Mouse (Mus musculus) MN1 (cell line): ENCODE measurements around the gene Aph1a.
"Not testable (repeated sequence)": the region's sequence is repeated elsewhere in the genome, so short reads cannot be mapped to it uniquely, and the experiment has no call there.

Experiments
- DNase-seq: peaks from one replicate; pipeline ENCODE4 v3.0.0-alpha.2; 2016; ENCODE audit warnings: low spot score

The Aph1a gene

DNA sequence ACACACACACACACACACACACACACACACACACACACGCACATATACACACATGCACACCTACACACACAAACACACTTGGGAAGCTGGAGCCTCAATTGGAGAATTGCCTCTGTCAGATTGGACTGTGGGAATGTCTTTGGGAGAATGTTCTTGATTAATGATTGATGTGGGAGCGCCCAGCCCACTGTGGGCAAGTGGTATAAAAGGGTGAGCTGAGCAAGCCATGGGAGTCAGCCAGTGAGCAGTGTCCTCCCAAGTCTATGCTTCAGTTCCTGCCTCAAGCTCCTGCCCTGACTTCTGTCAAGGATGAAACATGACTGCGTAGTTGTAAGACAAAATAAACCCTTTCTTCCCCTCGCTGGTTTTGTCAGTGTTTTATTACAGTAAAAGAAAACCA, 6.2 kb upstream of the Aph1a start:
- DNase-seq: no peak

DNA sequence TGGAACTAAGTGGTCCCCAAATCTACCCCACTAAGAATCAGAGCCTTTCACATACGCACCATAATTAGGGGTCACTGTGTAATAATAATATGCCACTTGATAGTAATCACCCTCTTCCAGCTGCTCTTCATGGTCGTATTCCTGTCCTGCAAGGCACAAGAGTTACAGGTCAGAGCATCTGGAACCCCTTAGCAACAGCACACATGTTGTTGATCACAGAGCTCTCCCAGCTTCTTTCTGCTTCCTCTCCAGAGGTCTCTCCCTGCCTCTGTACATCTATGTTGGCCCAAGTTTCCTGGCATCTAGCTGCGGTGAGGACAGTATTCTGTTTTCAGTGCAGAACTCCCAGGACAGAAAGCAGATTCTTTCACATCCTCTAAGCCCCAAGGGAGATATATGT, 4.1 kb upstream of the Aph1a start:
- no peak for DNase-seq

DNA sequence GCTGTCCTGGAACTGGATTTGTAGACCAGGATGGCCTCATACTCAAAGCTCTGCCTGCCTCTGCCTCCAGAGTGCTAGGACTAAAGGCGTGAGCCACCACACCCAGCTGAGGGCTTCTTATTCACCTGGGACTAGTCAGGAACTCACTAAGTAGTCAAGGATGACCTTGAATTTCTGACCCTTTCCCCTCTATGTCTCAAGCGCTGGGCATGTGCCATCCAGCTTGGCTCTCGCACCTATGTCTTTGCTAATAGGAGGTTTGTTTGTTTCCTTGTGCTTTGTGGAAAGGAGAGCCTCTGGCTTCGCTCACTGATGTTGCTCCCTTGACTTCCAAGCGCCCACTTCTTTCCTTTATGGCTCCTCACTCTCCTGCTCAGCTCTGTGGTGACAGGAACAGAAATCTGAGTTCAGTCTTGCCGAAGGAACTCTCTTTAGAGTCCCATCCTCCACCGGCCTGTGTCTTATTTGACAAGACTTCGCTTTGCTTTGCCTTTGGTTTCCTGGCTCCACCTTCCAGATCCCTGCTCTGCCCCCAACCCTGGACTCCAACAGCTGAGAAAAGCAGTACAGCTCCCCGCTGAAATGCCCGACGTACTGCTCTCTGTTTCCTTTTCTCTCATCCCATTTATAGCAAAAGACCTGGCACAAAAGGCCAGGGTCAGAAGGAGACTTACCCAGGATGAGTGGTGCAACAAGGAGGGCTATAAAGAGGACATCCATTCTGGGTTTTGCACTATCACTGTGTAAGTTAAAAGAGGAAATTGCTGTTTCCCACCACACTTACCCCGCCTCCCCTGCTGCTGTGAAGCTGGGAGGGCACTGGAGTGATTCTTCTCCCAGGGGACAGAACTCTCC, 2.3 kb upstream of the Aph1a start, which contains the start of gene BC028528:
Gene BC028528 (minus strand): TSS at position 795 of the 855 bp plus-strand sequence.
- DNase-seq: peak; percentile 82

DNA sequence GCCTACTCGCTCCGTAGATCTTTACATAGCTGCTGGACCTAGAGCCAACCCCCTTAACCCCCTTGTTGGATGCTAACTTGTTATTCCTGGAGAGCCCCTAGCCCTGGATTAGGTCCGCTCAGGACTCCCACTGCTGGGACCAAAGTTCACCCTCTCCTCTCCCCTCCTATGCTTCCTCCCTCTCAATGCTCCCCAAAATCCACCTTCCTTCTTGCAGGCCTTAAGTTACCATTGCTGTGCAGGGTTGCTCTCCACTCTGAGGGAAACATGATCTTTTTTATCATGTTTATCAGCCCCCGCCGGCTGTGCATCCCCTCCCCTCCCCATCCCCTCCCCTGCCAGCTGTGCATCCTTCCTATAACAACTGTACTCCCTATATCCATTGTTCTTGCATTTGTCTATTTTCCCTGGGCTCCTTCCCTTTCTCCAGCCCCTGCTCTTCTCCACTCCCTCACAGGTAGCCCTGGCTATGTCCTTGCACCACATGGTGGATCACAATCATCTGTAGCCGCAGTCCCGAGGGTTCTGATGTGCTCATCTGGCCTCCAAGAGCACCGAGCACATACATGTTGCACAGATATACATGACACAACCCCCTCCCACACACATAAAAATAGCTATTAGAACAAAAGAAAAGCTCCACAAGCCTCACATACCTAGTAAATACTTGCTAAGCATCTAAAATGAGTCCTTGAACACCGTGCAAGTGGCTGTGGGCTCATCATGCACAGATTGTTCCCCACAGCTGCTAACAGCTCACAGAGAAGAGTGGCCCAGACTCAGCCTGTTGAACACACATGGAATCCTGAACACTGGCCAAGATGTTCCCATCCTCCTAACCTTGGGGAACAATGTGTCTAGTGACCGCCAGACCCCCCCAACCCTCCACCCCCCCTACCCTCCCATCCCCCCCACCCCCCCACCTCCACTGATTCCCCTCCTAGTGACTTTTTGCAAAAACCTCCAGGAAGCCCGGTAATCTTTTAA, 1.4 kb upstream of the Aph1a start:
- DNase-seq: peak; percentile 38

DNA sequence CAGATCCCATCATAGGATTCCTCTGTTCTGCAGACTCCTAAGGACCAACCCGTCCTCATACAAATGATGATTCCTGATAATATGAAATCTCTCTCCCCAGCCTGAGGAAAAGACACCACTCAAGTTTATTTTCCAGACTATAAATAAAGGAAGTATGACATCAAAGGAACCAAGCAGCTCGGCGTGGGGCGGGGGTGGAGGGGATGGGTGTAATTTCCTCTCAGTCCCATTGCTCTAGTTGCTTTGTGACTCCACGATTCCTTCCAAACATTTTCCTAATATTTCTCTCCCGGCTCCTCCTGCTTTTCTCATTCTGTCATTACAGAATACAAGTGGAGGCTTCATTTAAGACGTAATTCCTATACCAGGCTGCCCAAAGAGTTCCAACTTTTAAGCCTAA, 643 bp upstream of the Aph1a start:
- DNase-seq: no peak

DNA sequence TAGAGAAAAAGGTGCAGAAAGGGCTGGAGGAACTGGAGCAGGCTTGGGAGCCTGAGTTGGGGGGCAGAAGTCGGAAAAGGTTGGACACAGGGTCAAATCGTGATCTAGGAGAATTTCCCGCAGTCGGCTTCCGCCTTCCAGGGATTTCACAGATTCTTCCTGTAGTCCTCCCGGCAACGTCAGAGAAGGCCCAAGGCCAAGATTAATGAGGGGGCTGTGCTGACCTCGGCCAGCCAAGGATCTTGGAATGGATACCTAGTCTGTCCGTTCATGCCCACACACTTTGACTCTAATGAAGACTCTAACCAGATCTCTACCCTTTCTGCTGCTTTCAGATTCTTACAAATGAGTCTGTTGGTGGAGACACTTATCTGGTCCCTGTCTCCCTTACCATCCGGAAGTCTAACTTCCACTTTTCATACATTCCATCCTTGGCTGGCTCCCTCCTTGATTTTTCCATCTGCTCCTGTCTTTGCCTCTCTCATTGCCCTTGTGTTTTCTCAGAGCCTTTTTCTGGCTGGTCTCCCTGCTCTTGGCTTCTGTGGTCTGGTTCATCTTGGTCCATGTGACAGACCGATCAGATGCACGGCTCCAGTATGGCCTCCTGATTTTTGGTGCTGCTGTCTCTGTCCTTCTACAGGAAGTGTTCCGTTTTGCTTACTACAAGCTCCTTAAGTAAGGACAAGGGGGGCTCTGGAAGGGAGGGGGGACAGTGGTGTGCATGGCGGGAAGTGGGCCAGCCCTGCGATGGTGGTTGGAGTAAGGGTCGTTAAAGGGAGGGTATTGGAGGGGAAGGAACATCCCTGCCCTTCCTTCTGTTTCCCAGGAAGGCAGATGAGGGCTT, 770 bp downstream of the Aph1a start:
- peak; percentile 75 for DNase-seq

DNA sequence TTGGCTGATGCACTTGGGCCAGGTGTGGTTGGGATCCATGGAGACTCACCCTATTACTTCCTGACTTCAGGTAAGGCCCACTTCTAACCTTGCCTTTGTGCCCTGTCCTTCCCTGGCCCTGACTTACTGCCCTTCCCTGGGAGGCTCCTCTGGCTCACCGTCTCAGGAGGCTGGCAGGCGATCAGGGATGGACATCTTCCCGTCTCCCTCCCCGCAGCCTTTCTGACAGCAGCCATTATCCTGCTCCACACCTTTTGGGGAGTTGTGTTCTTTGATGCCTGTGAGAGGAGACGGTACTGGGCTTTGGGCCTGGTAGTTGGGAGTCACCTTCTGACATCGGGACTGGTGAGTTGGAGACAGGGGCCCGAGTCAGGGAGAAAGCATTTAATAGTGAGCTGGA, 1.7 kb downstream of the Aph1a start:
- DNase-seq: not testable (repeated sequence)

DNA sequence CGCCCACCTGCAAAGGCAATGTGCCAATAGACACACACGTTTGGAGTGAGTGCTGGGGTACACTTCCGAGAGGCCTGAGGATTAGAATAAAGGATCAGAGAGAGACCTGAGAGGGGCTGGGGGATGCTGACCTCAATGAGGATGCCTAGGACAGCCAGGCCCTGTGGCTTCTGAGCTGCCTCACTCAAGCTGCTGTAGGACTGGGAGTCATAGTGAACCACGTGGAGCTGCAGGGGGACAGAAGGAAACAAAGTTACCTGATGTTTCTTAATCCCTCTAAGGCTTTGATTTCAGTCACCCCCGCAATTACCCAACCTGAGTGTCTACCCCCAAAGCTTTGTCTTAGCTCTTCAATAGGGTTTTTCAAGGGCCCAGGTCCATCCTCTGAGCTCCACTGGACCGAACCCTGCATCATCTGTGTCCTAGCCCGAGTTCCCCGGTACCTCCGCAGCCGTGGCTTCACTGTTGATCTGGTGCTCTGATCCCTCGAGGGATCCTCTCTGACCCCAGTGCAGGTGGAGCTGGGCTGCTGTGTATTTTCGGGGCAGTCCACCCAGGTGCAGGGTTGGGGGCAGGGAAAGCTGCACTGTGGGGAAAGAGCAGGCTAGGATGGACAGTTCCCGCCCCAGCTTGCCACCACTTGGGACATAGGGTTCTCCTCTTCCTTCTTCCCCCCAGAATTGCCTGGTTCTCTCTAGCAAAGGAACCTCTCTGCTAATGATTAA, 6.2 kb downstream of the Aph1a start:
- DNase-seq: no peak

DNA sequence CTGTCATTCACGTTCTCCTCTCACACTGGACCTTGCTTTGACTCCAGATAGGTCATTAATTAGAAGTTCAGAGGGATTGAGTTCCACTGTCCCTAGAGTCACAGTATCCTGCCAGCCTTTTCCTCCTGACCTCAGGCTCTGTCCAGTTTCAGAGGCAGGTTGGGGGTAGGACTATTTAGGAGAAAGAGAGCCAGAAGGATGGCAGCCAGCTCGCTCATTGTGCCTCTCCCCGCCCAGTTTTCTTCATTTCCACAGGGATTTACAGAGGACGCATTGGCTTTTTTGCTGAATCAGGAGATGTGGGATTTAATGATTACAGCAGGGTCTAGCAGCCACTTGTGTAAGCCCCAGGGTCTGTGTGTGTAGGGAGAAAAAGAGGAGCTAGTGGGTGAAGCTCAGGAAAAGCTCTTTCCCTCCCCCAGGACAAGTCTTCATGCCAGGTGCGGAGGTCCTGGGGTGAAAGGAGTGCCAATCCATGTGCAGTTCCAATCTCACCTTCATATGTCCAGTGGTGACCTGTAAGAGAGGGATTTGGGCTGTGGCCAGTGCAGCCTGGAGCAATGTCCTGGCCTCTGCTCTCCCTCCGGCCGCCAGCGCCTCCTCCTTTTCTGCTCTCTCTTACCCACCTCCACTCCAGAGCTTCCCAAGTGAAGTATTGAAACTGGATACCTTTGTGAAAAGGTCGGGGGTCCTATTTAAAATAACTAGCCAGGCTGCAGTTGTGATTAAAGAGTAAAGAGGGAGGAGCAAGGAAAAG, 8.0 kb downstream of the Aph1a start:
- no peak for DNase-seq

DNA sequence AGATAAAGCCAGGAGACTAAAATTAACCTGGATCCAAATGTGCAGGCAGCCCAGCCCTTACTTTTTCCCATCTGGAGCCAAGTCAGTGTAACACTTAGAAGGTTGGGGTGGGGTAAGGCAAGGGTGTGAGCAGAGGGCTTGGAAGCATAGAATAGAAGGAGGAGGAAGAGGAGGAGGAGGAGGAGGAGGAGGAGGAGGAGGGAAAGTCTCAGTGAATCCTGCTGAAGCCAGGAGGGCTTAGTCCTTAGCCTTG, 8.5 kb downstream of the Aph1a start:
- no peak for DNase-seq

DNA sequence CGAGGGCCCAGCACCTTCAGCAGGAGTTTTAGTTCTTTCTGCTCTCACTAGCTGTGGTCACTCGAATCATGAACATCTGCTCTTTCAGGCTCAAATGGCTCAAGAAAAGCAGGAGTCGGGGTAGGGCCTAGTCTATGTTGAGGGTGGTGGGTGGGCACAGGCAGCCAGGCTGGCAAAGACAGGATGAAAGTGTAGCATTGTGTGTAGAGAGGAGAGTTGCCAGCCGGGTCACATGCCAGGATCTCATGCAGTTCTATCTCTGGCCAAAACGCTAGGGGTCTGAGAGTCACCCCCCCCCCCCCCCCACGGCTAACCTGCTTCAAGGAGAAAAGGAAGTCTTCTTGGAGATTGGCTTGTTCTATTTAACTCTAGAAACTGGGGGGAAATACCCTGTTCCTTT, 8.9 kb downstream of the Aph1a start:
- no peak for DNase-seq

DNA sequence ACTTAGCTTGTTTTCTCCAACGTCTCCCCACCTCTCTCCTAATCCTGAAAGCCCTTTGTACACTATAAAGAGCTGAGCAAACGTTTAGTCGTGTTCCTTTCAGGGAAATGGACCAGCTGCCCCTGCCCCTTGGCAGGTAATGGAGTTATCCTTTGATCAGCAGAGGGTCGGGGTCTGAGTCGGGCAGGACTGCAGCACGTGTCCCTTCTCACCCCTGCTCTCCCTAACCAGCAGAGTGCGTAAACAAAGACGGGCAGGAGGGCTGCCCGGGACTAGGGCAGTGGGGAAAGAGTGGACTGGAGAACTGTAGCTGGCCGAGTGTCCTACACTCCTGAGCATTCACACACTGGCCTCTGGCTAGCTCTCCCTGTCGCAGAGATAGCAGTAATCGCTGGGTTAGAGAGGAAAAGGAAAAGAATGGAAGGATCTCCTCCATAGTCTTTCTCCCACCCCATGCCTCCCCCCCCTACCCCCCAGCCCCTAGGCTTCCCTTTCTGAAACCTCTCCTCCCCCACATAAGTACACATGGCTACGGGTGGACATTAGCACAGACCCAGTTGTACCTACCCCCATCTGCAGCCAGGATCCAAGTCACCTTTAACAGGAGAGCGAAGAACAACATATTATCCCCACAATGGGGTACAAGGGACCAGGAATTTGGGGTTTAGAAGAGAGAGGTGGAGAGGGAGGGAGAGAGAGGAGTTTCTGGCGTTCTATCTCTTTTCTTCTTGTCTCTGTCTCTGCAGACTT, 10.2 kb downstream of the Aph1a start:
- no peak for DNase-seq

DNA sequence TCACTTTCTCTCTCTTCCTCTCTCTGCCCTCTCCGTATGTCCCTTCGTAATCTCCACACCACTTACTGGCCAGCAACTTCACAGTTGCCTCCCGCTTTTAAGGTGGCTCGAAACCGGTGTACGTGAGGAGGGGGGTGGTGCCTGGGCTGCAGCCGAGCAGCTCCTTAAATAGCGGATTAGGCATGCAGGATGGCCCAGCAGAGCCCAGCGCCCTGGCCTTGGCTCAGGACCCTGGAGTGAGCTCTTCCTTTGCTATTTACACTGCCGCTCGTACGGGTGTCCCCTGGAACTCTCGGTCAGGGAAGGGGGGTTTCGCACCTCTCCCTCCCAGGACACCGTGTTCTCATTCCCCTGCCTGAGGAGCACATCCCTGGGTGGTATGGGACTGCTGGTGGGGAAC, 10.8 kb downstream of the Aph1a start, which contains the start of gene Car14:
Gene Car14 (minus strand): TSS at position 124 of the 400 bp plus-strand sequence.
- no peak for DNase-seq

DNA sequence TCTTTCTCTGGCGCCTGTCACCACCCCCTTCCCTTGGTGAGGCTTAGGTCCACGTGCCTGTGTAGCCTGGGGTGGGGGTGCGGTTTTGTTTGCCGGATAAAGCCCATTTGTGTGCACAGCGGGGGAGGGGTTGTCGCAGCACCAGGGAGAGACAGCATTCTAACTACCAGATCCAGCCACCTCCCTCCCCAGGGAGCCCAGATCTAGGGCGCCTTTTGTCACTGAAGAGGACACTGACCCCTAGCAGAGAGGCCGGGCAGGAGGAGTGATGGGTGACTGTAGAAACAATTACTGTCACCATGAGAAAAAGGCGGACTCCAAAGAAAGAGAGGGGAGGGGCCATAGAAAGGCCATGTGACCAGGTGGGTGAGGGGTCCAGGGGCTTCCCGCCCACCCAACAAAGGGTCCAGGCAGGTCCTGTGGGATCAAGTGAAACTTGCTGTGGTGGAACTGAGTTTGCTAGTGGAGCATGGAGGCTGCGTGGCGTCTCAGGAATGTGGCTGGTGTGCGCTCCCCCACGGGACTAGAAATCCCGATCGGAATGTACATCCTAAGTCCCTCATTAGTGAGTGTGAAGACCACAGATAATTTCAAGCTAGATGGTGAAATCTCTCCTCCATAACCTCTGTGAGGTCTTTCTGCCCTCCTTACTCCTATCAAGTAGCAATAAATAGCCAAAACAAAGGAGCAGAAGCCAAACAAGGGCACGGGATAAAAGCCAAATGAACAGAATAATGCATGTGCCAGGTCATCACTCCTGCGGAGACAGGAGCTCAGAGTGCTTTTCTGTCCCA, 11.6 kb downstream of the Aph1a start:
- DNase-seq: peak; percentile 37

DNA sequence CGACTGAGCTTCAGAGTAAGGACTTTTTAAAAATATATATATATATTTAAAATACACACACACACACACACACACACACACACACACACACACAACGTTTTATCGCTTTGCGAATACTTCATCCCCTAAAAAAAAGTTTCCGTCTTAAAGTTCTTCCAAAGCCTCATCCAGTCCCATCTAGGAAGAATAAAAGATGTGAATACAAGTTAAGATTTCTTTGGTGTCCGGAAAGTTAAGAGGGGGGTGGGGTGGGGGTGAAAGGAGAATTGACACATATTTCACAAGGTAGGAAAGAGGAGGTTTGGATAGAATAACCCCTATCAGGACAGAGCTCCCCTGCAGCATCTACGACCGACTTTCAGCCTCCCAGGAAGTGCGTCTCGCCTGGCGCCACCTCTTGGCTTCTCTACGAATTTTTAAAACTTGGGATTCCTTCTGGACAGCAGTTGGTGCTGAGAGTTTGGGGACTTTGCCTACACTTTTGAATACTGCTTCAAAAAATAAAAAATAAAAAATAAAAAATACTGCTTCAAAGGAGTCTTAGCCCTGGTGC, 12.2 kb downstream of the Aph1a start:
- DNase-seq: peak; percentile 70

DNA sequence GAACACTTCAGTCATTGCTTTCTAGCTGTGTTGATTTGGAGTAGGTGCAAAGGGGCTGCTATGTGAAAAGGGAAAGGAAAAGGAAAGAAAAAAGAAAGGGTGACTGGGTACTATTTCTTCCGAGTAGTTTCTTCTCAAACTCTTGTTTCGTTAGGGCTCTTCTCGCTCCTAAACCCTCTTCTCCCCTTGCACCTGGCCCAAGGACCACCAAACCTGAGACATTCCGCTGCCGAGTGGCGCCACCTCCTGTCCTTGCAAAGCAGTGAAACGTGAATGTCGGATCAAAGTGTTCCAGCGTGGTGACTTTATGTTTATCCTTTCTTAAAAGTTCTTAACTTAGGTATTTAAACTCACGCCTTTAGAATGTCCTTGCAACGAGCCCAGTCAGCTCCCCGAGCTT, 13.1 kb downstream of the Aph1a start:
- peak; percentile 56 for DNase-seq

DNA sequence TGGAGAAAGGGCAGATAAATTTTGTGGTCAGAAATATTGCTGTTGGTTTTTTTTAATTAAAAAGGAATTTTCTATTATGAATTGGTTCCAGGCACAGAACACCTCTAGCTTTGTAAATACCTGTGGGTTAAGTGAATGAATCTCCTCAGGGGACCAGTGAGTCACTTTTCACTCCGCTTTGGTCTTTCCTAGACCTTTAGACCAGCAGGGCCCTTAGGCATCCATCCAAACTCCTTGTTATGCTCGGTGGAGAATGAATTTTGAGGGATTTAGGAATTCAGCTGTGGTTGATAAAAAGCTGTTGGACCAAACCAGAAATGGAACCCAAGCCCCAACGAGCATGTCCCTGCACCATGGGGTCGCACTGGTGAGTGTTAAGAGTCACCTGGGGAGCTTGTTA, 13.8 kb downstream of the Aph1a start:
- no peak for DNase-seq

DNA sequence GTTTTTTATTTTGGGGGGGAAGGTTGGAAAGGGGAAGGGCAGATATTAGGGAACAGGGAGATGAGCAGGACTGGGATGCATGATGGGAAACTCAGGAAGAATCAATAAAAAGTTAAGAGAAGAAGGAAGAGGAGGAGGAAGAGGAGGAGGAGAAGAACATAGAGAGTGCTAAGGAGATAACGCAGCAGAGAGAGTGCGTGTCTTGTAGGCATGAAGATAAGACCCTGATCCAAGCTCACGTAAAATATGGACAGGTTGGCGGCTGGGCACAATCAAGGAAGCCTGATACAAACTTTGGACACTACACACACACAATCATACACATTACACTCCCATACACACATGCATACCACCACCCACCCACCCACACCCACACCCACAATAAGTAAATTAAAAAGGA, 20.9 kb downstream of the Aph1a start:
- DNase-seq: no peak

DNA sequence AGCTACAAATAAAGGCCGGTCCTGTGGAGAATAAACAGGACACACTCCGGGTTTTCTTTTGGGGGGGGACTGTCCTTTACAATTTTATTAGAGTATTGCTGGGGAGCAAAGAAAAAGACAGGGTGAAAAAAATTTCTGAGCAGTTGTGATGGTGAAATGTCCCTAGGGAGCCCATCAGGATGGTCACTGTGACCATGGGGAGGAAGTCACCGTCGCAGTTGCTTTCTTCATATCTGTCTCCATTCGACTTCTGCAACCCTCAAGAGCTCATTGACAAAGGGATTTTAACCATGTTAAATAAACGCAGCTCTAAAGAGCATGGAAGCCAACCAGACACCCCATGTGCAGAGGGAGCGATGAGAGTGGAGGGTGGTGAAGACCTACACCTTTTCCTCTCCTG, 23.0 kb downstream of the Aph1a start:
- no peak for DNase-seq
